Mouse (Mus musculus): Measurements from ENCODE around the gene Cbr2.
A peak's percentile ranks its signal among the peaks of the same experiment; 100 is the strongest.

The Cbr2 gene

GRCm38 (mm10) chr11:120711980-120712604 is 19.8 kb downstream of the Cbr2 start:
- DNase-seq (ENCODE audit: low read depth, low spot score) = no peak

- no peak for DNase-seq (ENCODE audit: low read depth, low spot score)
These were observed 21.2 kb downstream of the Cbr2 start for GRCm38 (mm10) chr11:120710672-120711071.

GRCm38 (mm10) chr11:120709551-120709950 is 22.4 kb downstream of the Cbr2 start:
- no peak for DNase-seq (ENCODE audit: low read depth, low spot score)

GRCm38 (mm10) chr11:120707969-120708368 is 23.9 kb downstream of the Cbr2 start:
- no peak for DNase-seq (ENCODE audit: low read depth, low spot score)

- DNase-seq (ENCODE audit: low read depth, low spot score) = no peak
These were observed 24.7 kb downstream of the Cbr2 start for GRCm38 (mm10) chr11:120707225-120707624.

- no peak for DNase-seq (ENCODE audit: low read depth, low spot score)
These were observed 25.8 kb downstream of the Cbr2 start for GRCm38 (mm10) chr11:120706120-120706519.

GRCm38 (mm10) chr11:120704486-120705325 is 27.2 kb downstream of the Cbr2 start:
- DNase-seq (ENCODE audit: low read depth, low spot score) = no peak

GRCm38 (mm10) chr11:120703696-120704454 is 28.0 kb downstream of the Cbr2 start:
- DNase-seq (ENCODE audit: low read depth, low spot score) = no peak

GRCm38 (mm10) chr11:120697741-120698140 is 34.2 kb downstream of the Cbr2 start:
- DNase-seq (ENCODE audit: low read depth, low spot score) = peak; percentile 85

GRCm38 (mm10) chr11:120696568-120696967 is 35.3 kb downstream of the Cbr2 start:
- DNase-seq (ENCODE audit: low read depth, low spot score) = no peak

- DNase-seq (ENCODE audit: low read depth, low spot score) = no peak
These were observed 36.3 kb downstream of the Cbr2 start for GRCm38 (mm10) chr11:120695641-120696040.

- no peak for DNase-seq (ENCODE audit: low read depth, low spot score)
These were observed 36.7 kb downstream of the Cbr2 start for GRCm38 (mm10) chr11:120695184-120695583.

- no peak for DNase-seq (ENCODE audit: low read depth, low spot score)
These were observed 38.5 kb downstream of the Cbr2 start for GRCm38 (mm10) chr11:120693461-120693860.

- no peak for DNase-seq (ENCODE audit: low read depth, low spot score)
These were observed 39.4 kb downstream of the Cbr2 start for GRCm38 (mm10) chr11:120692471-120693011.

GRCm38 (mm10) chr11:120689365-120689764 is 42.5 kb downstream of the Cbr2 start:
- no peak for DNase-seq (ENCODE audit: low read depth, low spot score)

- DNase-seq (ENCODE audit: low read depth, low spot score) = no peak
These were observed 45.2 kb downstream of the Cbr2 start for GRCm38 (mm10) chr11:120686650-120687272.

GRCm38 (mm10) chr11:120684660-120685059 is 47.3 kb downstream of the Cbr2 start:
- no peak for DNase-seq (ENCODE audit: low read depth, low spot score)

GRCm38 (mm10) chr11:120684086-120684485 is 47.8 kb downstream of the Cbr2 start:
- peak; percentile 46 for DNase-seq (ENCODE audit: low read depth, low spot score)

- no peak for DNase-seq (ENCODE audit: low read depth, low spot score)
These were observed 48.4 kb downstream of the Cbr2 start for GRCm38 (mm10) chr11:120683536-120683935.

- no peak for DNase-seq (ENCODE audit: low read depth, low spot score)
These were observed 49.2 kb downstream of the Cbr2 start for GRCm38 (mm10) chr11:120682683-120683082.

GRCm38 (mm10) chr11:120679909-120680308 is 52.0 kb downstream of the Cbr2 start:
- DNase-seq (ENCODE audit: low read depth, low spot score) = no peak

Data from skeletal muscle tissue, adult 2 months (tissue).